Mouse (Mus musculus) c-Kit-positive CD71-positive TER-119-positive erythroid progenitor cells, embryonic 14.5 days (primary cell): Measurements from ENCODE around the gene Eef1akmt1.

Experiments
- DNase-seq: peaks from one replicate; pipeline ENCODE4 v3.0.0-alpha.2; 2013; ENCODE audit warnings: low spot score

The Eef1akmt1 gene

GRCm38 (mm10) chr14:57546557-57547021 lies 24.8 kb downstream of the Eef1akmt1 start:
- peak; percentile 16 for DNase-seq

DNA sequence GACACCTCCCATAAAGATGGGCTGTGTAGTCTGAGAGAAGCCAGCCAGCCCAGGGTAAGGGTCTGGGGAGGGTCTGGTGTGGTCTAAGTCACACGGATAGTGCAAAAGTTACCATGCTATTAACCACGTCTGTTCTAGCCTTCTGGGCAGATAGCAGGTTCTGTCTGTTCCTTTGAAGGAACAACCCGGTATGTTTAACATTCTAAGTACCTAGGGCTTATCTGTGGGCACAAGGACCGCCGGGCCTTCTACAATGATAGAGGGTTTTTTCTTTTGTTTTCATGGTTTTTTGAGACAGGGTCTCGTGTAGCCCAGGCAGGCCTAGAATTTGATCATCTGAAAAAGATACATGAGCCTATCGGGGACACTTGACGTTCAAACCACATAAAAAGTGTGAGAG lies 25.3 kb downstream of the Eef1akmt1 start:
- no peak for DNase-seq

DNA sequence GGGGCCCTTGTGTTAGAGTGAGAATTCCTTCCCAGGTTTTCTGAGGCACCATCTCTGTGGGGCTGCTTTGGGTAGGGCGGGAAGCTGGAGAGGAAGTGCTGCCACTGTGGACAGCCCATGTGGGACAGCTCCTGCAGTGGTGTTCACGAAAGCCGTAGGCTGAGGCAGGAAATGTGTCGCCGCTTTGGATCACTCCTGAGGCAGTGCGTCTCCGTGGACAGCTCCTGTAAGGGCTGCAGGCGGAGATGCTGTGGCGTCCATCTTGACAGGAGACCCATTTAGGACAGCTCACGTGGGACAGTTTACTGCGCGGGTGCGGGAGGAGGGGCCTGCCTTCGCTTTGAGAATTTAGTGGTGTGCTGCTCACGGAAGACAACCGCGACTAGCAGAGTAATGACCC lies 25.9 kb downstream of the Eef1akmt1 start:
- no peak for DNase-seq

DNA sequence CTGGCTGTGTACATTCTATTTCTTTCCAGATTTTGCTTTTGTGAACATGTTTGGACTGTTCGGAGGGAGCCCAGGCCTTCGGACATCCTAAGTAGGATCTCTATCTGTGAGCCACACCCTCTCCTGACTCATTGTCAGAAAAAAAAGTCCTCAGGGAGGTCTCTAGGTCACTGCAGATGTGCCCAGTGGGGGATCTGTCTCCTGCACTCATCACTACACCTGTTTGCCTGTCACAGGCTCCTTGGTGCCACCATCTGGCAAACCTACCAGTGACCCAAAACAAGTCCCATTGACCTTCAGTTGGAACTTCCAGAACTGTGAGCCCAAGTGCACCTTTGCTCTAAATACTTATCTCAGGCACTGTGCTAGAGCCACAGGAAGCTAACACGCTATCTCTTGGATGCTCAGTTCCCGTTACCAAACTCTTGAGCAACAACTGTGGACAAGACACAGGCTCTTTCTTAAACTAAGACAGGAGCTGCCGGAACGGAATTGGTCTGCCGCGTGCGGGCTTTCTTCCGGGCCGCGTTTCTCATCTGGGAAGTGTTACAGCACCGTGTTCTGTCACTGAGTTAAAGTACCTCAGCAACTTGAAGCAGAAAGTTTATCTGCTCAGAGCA lies 27.9 kb downstream of the Eef1akmt1 start:
- no peak for DNase-seq

DNA sequence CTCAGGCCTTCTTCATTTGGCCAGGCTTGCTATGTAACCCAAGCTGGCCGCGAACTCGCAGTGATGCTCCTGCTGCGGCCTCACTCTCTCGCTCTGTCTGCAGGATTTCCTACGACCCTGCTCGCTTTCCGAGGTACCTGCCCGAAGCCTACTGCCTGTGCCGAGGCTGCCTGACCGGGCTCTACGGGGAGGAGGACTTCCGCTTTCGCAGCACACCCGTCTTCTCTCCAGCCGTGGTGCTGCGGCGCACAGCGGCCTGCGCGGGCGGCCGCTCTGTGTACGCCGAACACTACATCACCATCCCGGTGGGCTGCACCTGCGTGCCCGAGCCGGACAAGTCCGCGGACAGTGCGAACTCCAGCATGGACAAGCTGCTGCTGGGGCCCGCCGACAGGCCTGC lies 29.2 kb downstream of the Eef1akmt1 start:
- no peak for DNase-seq

- no peak for DNase-seq
These were observed 30.7 kb downstream of the Eef1akmt1 start for GRCm38 (mm10) chr14:57540683-57541082.

- no peak for DNase-seq
These were observed 34.0 kb downstream of the Eef1akmt1 start for GRCm38 (mm10) chr14:57537261-57538015.

DNA sequence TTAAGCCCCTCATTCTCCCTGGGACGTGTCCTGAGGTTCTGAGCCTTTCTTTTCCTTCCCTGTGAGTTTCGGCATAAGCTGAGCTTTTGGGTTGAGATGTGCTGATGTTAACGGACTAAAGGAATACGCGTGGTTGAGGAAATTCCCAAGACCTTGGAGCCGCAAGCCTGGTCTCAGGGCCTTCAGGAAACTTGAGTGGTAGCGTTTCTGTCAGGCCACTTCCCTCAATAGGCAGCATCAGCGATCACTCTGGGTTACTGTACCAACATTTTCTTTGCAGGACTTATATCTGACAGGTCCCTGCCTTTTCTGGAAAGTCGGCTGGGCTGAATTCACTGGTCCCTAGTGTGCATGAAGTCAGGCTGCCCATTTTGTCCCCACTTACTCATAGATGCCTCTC lies 34.6 kb downstream of the Eef1akmt1 start:
- no peak for DNase-seq

DNA sequence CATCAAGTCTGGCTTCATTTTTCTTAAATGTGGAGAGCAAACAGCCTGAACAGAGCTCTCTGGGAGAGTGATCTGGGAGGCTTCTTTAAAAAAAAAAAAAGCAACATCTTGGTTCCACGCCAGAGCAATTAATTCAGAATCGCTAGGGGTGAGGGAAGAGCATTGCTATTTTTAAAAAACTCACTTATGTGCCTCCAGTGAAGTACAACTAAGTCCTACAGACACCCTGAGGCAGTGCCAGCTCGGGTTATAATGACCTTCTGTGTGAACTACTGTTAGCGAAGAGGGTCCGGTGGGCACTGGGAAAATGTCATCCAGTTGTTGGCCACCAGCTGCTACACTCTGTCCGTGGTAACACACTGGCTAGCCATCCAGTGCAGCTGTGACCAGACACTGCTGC lies 35.8 kb downstream of the Eef1akmt1 start:
- DNase-seq: no peak

GRCm38 (mm10) chr14:57534961-57535360 lies 36.5 kb downstream of the Eef1akmt1 start:
- DNase-seq: no peak

DNA sequence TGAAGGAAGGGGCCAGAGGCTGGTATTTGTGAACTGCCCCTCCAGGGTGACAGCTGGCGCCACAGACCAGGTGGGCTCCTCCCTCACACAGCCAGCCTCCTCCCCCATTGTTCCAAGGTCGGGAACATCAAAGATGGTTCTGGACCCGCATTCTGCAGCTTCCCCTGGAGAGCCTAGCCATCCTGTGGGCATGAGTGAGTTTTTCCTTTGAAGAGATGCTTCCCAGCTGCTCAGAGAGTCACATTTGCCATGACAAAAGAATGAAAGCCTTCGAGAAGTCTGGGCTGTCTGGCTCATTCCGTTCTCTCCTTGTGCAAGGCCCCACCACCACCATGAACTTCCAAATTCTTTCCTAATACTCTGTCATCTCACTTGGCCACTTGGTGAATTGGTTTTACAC lies 37.1 kb downstream of the Eef1akmt1 start:
- no peak for DNase-seq

- DNase-seq: no peak
These were observed 37.6 kb downstream of the Eef1akmt1 start for GRCm38 (mm10) chr14:57533841-57534240.

DNA sequence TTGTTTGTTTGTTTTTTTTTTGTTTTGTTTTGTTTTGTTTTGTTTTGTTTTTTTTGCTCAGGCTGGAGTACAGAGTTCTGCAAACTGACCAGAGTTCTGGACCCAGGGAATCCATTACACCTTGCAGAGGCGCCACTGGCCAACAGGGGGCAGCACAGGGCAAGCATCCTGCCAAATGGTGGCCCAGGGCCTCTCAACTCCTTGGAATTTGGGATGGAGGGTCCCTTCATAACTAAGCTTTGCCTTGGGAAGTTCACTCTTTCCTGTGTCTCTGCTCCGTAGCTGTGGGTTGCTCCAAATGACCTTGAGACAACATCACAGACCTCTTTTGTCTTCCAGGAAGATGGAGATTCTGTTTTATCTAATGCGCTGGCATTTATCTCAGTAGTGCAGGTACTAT lies 38.2 kb downstream of the Eef1akmt1 start:
- peak; percentile 21 for DNase-seq

- no peak for DNase-seq
These were observed 38.8 kb downstream of the Eef1akmt1 start for GRCm38 (mm10) chr14:57532577-57532976.

- no peak for DNase-seq
These were observed 41.5 kb downstream of the Eef1akmt1 start for GRCm38 (mm10) chr14:57529786-57530515.

DNA sequence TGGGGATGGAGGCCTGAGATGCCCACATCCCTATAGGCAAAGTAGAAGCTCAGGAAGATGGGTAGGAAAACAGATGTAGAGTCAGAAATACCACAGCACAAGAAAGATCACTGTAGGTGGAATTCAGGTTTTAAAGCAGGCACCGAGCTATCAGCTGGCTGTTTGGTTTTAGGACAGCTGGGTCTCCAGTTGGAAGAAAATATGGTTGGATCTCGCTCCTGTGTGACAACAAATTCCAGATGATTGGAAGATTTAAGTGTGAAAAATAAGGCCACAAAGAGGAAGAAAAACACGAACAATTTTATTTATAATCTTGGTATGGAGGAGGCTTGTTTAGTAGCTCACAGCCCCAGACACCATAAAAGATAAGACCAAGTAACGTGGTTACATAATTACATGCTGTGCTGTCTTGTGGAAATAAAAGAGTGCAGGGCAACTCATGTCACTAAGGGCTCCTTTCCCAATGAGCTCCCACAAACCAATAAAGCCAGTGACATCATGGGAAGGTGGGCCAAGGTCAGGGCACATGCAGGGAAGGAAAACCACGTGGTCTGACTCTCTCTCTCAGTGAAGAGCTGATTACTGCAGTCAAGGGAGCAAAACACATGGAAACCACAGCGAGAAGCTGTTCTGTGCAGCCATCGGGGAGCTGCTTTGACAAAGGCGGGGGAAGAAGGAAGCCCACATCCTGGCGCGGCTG lies 42.2 kb downstream of the Eef1akmt1 start:
- no peak for DNase-seq

- no peak for DNase-seq
These were observed 43.8 kb downstream of the Eef1akmt1 start for GRCm38 (mm10) chr14:57527598-57527997.

GRCm38 (mm10) chr14:57527122-57527521 lies 44.3 kb downstream of the Eef1akmt1 start:
- no peak for DNase-seq

DNA sequence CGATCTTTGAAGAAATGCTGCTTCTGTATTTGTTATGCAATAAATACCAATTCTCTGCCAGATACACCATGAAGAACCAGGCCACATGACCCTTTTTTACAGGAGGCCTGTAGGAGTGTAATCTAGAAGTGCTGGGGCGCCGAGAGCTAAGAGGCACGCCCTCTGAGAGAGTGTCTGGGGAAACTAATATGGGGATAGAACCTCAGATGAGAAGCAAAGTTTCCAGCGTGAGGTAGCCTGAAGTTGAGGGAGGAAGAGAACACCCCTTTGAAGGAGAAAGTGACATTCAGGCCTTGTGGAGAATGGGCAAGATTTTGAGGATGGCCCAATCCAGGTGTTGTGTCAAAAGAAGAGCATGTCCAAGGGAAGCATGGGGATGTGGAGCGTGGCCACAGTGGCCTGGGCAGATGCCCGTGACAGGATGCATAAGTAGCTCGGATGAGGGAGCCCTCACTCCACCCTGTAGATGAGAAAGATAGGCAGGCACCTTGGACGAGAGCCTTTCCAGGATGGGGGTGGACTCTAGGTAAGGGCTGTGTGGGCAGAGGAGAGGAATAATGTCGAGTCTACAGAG lies 45.3 kb downstream of the Eef1akmt1 start:
- DNase-seq: no peak

DNA sequence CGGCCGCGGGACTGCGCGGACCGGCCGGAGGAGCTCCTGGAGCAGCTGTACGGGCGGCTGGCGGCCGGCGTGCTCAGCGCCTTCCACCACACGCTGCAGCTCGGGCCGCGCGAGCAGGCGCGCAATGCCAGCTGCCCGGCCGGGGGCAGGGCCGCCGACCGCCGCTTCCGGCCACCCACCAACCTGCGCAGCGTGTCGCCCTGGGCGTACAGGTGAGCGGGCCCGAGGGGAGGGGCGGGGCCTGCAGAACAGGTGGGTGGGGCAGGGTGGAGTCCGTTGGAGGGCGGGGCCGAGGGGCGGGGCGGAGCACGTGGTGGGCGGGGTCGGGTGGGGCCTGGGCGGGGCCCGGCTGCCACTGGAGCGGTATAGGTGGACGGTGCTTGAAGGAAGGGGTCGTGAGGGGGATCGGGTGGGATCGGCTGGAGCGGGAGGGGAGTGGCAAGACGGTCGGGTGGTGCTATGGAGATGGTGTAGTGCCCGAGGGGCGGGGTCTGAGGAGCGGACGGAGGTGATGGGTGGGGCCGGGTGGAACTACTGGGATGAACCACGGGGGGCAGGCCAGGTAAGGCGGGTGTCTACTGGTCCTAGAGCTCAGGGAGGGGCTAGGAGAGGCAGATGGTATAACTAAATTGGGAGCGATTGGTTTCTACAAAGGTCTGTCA lies 45.9 kb downstream of the Eef1akmt1 start:
- peak; percentile 19 for DNase-seq

DNA sequence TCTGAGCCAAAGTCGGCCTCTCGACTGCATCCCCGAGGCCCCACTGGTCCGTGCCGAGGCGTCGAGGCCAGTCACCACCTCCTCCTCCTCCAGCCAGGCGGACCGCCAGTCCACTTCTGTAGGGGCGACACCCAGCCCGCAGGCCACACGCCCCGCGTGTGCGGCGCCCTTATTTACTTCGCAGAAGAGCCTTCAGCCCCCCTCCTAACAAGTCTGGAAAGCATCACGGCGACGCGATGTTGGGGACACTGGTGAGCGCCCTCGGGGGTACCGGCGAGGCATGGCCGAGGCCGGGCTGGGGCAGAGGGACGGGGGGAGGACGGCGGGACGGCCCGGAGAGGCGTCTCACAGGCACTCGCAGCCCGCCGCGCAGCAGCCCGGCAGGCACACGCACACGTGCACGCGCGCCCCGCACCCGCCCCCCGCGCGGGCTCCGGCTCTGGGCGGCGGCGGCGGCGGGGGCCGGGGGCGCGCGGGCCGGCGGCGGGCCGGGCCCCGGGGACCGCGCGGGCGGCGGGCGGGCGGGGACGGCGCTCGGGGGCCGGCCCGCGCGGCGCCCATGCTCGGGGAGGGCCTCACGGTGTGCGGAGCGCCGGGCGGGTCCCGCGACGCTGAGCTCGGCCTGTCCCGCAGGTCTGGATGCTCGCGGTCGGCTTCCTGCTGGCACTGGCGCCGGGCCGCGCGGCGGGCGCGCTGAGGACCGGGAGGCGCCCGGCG lies 46.6 kb downstream of the Eef1akmt1 start, which contains the start of gene Il17d:
Gene Il17d, plus strand, starts transcription at position 107 of the 717 bp plus-strand sequence.
- no peak for DNase-seq
